Comparison of ENCODE assay signal across 15 mouse cellular contexts in the genomic region with DNA sequence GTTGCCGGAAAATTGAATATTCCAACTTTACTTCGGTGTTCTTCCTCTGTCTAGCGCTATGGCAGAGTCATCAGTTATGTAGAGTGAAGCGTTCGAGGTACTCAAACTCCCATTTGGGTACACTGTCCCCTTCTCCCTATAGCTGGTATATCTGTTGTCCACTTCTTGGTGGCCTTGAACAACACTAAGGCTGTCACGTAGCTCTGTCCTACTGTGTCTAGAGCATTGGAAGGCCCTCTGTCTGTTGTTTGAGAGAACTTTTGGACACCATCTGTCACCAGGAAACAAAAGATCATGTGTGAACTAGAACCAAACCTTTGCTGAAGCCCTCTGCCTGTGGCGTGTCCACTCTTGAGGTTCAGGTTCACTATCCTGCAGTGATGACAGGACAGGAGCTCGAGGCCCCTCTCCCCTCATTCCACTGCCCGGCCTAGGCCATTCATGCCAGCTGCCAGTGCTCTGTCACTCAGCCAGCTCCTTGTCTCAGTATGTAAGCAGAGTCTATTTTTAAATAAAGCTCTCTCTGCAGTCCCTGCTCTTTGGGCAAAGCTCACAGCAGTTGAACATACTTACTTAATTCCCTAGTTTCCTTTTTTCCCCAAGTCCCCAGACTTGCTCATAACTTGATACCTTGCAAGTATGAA.
DNase-seq lines count a peak whose midpoint lies in the region; ATAC-seq lines count a peak whose summit lies in the region.
"Had no signal": no experiment of that assay in that cellular context is flagged by ENCODE, and none has a peak within 500 bp of the region (broad histone marks: within the 10 kb centered on the region; RNA-seq: fewer than 3 reads in every experiment).

No protein-coding gene starts in this region.

- ATAC-seq in lung, embryonic 16.5 days (ENCODE audit: low read depth): peak; percentile 46
- ATAC-seq in heart, embryonic 12.5 days (ENCODE audit: insufficient number of reproducible peaks, low FRiP score): peak; percentile 66; the same call in 1 of the 2 replicates
- ATAC-seq: inflammation-experienced regulatory T-cells, adult 6 months had no signal

- H3K4me2 ChIP-seq in lung, embryonic 16.5 days (ENCODE audit: low read depth, low read length): no peak overlapping the region
- no peak overlapping the region for H3K4me2 ChIP-seq in heart, embryonic 12.5 days
- H3K4me2 ChIP-seq: neural tube, embryonic 12.5 days had no signal

- H3K27me3 ChIP-seq in lung, embryonic 16.5 days (ENCODE audit: control insufficient read depth, insufficient read depth, low read depth, low read length): no peaks in the 10 kb centered on the region
- no peaks in the 10 kb centered on the region for H3K27me3 ChIP-seq in heart, embryonic 12.5 days (replicated peaks)
- H3K27me3 ChIP-seq: neural tube, embryonic 12.5 days had no signal

- peaks cover 12% of the 10 kb centered on the region for H3K4me1 ChIP-seq in lung, embryonic 16.5 days (replicated peaks; ENCODE audit: control insufficient read depth, insufficient read depth, low read length)
- peaks cover 18% of the 10 kb centered on the region for H3K4me1 ChIP-seq in heart, embryonic 12.5 days (replicated peaks)
- H3K4me1 ChIP-seq: midbrain, embryonic 10.5 days; neural tube, embryonic 12.5 days had no signal

- H3K9me3 ChIP-seq in lung, embryonic 16.5 days (ENCODE audit: control insufficient read depth, low read length): no peaks in the 10 kb centered on the region
- H3K9me3 ChIP-seq in heart, embryonic 12.5 days (replicated peaks): no peaks in the 10 kb centered on the region
- H3K9me3 ChIP-seq: midbrain, embryonic 10.5 days; neural tube, embryonic 12.5 days had no signal

- DNase-seq in cerebellum, adult 11 months: peak; percentile 21
- no peak for DNase-seq in cerebellum, postnatal 4 days (ENCODE audit: low spot score in 2 of 2)
- no peak for DNase-seq in lung, postnatal 14 days
- DNase-seq in skeletal muscle tissue, adult 2 months (ENCODE audit: low read depth, low spot score): peak; percentile 48
- DNase-seq in thymus, postnatal 25 days: no peak
- DNase-seq in frontal cortex, postnatal 25 days (ENCODE audit: low spot score in 2 of 2): no peak
- DNase-seq: kidney, postnatal 10 days; layer of hippocampus, postnatal 36 days; liver; right cerebral cortex, adult 18-20 months had no signal

- WGBS in lung, embryonic 16.5 days: 65% methylated on average over 9 of the region's 9 CpGs
- WGBS in heart, embryonic 12.5 days: 63% methylated on average over 9 of the region's 9 CpGs

- no peak overlapping the region for H3K9ac ChIP-seq in lung, embryonic 16.5 days (ENCODE audit: low read length)
- H3K9ac ChIP-seq in heart, embryonic 12.5 days: no peak overlapping the region
- H3K9ac ChIP-seq: neural tube, embryonic 12.5 days had no signal

- H3K36me3 ChIP-seq in lung, embryonic 16.5 days (ENCODE audit: control insufficient read depth, insufficient read depth, low read length): no peaks in the 10 kb centered on the region
- H3K36me3 ChIP-seq in heart, embryonic 12.5 days: no peaks in the 10 kb centered on the region
- H3K36me3 ChIP-seq: midbrain, embryonic 10.5 days; neural tube, embryonic 12.5 days had no signal

- peak overlapping the region; percentile 71 for H3K27ac ChIP-seq in lung, embryonic 16.5 days (ENCODE audit: low read length)
- H3K27ac ChIP-seq in heart, embryonic 12.5 days (ENCODE audit: poor library complexity, severe bottlenecking): peak overlapping the region; percentile 78
- H3K27ac ChIP-seq: midbrain, embryonic 10.5 days; neural tube, embryonic 12.5 days had no signal

- no peak overlapping the region for H3K4me3 ChIP-seq in lung, embryonic 16.5 days (ENCODE audit: low read length)
- H3K4me3 ChIP-seq in heart, embryonic 12.5 days: no peak overlapping the region
- H3K4me3 ChIP-seq: midbrain, embryonic 10.5 days; neural tube, embryonic 12.5 days had no signal

Comparison
In these comparisons a context has a peak if more than half of its experiments do, and no peak if none do; other contexts are left out.
1. DNase-seq: peak in cerebellum, adult 11 months (single experiment) and skeletal muscle tissue, adult 2 months (single experiment); none in cerebellum, postnatal 4 days (0 of 2), lung, postnatal 14 days (single experiment), thymus, postnatal 25 days (single experiment) and frontal cortex, postnatal 25 days (0 of 2).